Mouse (Mus musculus) brain, adult 10 weeks (tissue): Measurements from ENCODE around the gene Sult6b2. TPM values are rescaled to one million over a fixed set of nuclear protein-coding genes. Genes with fewer than 3 reads are reported as not detected.

Source experiments
- polyA plus RNA-seq: library from polyadenylated mRNA; stranded (reverse); fragments of 350-450 nt; fragmentation: Illumina TruSeq; extraction: RNeasy Lipid Tissue Mini Kit (QIAGEN cat#74804); gene quantifications from one replicate; pipeline ENCODE4 v1.2.3, GENCODE M21; 2015; ENCODE audit warnings: low read depth, low replicate concordance

Gene Sult6b2
- polyA plus RNA-seq, result not detected

DNA sequence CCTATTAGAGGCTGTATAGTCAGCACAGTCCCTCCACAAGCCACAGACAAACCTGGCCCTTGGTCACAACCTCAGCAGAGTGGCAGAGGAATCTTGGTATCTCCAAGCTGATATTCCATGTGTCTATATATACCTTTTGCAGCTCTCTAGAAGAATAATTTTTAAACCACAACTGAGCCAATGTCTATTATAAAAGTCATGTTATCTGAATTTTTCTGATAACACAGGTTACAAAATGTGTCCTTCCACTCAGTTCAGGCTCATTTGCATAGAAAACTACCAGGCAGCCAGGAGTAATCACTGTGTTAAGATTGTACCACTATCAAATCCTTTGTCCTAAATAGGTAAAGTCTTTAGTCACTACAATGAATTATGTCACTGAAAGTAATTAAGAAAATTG, at the start of gene Sult6b2:
Gene Sult6b2, minus strand, starts transcription at position 101 of the 400 bp plus-strand sequence.

DNA sequence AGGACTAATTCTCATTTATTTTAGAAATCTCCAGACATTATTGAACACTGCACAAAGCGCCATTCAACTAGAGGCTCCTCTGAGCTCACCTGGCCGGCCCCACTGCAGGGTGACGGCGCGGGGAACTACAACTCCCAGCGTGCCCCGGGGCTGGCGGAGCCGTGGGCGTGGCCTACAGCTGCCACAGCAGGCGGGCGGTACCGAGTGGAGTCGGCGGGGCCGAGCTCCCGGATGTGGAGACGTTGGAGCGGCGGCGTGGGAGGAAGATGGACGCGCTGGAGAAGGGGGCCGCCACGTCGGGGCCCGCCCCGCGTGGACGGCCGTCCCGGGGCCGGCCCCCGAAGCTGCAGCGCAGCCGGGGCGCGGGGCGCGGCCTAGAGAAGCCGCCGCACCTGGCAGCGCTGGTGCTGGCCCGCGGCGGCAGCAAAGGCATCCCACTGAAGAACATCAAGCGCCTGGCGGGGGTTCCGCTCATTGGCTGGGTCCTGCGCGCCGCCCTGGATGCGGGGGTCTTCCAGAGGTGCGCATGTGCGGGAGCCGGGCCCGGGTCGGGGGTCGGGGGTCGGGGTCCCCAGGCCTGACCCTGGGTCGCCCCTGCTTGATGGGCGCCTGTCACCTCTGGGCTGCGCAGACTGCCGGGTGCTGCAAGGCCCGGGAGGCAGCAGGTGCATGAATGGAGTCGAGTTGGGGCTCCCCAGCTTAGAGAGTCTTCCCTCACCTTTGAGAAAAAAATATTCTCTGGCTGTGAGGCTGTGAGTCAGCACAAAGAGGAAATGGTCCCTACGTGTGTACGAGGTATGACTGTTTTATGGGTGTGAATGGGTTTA, 47.6 kb downstream of the Sult6b2 start, which contains the start of gene Cmas:
Gene Cmas, plus strand, starts transcription at position 180 of the 827 bp plus-strand sequence.

Other genes with a start within 250 kb of the Sult6b2 start
- gene Kcnj8, start 232.9 kb downstream of the Sult6b2 start, polyA plus RNA-seq, result 5.0 TPM
- 3.3 TPM for gene Abcc9, start 102.2 kb downstream of the Sult6b2 start, polyA plus RNA-seq
- 105 TPM for gene Cmas, start 47.8 kb downstream of the Sult6b2 start, polyA plus RNA-seq
- 15.0 TPM for gene St8sia1, start 159.9 kb upstream of the Sult6b2 start, polyA plus RNA-seq